Comparison of ENCODE assay signal across 9 mouse cellular contexts in genomic region chr13:109260796-109261516, GRCm38 (mm10).
DNase-seq lines count a peak whose midpoint lies in the region; ATAC-seq and TF ChIP-seq lines count a peak whose summit lies in the region.
"Had no signal": no experiment of that assay in that cellular context is flagged by ENCODE, and none has a peak within 500 bp of the region (broad histone marks: within the 10 kb centered on the region; RNA-seq: fewer than 3 reads in every experiment).

No protein-coding gene starts in this region.

- H3K4me2 ChIP-seq in heart, embryonic 11.5 days: peak overlapping the region; percentile 79
- H3K4me2 ChIP-seq in forebrain, embryonic 12.5 days: peak overlapping the region; percentile 86
- H3K4me2 ChIP-seq in liver, embryonic 14.5 days (ENCODE audit: low read depth): peak overlapping the region; percentile 11
- H3K4me2 ChIP-seq in stomach, postnatal 0 days (replicated peaks; ENCODE audit: low read depth): peak overlapping the region; percentile 78

- TF ChIP-seq EP300 in liver, embryonic 14.5 days (IDR thresholded peaks at IDR 0.05; ENCODE audit: low read depth): no peak
- no peak for TF ChIP-seq EP300 in stomach, postnatal 0 days (optimal IDR thresholded peaks at IDR 0.05)

- DNase-seq in heart, postnatal 4 days: no peak
- DNase-seq in liver, embryonic 14.5 days (ENCODE audit: low read depth in 3 of 3, low spot score in 3 of 3): no peak
- DNase-seq in stomach, postnatal 0 days (ENCODE audit: low spot score): no peak
- DNase-seq in gastrocnemius, adult 8-10 months (ENCODE audit: low spot score in 2 of 2): no peak
- DNase-seq in layer of hippocampus, postnatal 36 days: no peak

- peak overlapping the region; percentile 85; the same call in 1 of the 2 replicates for H3K27ac ChIP-seq in heart, embryonic 11.5 days (ENCODE audit: low read depth, low read length)
- H3K27ac ChIP-seq in forebrain, embryonic 12.5 days: 0 out of 2 replicates have a peak overlapping the region, but pooled peaks have one; percentile 31
- no peak overlapping the region for H3K27ac ChIP-seq in liver, embryonic 14.5 days
- peak overlapping the region; percentile 96 for H3K27ac ChIP-seq in stomach, postnatal 0 days (replicated peaks)

- H3K4me3 ChIP-seq in heart, embryonic 11.5 days (ENCODE audit: low read depth, low read length): peak overlapping the region; percentile 59
- H3K4me3 ChIP-seq in E14TG2a.4 (replicated peaks; ENCODE audit: low read length): peak overlapping the region; percentile 83
- peak overlapping the region; percentile 49 for H3K4me3 ChIP-seq in forebrain, embryonic 12.5 days (replicated peaks)
- H3K4me3 ChIP-seq in liver, embryonic 14.5 days (ENCODE audit: insufficient read depth in 1 of 2, low read depth in 2 of 2, low read length in 2 of 2): peak overlapping the region; percentile 38 to 50
- H3K4me3 ChIP-seq in stomach, postnatal 0 days (ENCODE audit: low read depth, low read length): peak overlapping the region; percentile 65

- H3K27me3 ChIP-seq in heart, embryonic 11.5 days (ENCODE audit: control insufficient read depth, insufficient read depth, low read length): no peaks in the 10 kb centered on the region
- H3K27me3 ChIP-seq in E14TG2a.4 (ENCODE audit: insufficient read depth, low read length): no peaks in the 10 kb centered on the region
- no peaks in the 10 kb centered on the region for H3K27me3 ChIP-seq in forebrain, embryonic 12.5 days
- peaks cover 3% of the 10 kb centered on the region; the same call in 1 of the 2 replicates for H3K27me3 ChIP-seq in liver, embryonic 14.5 days (ENCODE audit: control insufficient read depth, insufficient read depth, low read length)
- H3K27me3 ChIP-seq in stomach, postnatal 0 days (ENCODE audit: control insufficient read depth, insufficient read depth, low read length): no peaks in the 10 kb centered on the region

- TF ChIP-seq CTCF in E14TG2a.4 (conservative IDR thresholded peaks at IDR 0.05; ENCODE audit: low read length): no peak
- no peak for TF ChIP-seq CTCF in liver, embryonic 14.5 days (IDR thresholded peaks at IDR 0.05; ENCODE audit: low read depth)
- TF ChIP-seq CTCF in stomach, postnatal 0 days (IDR thresholded peaks at IDR 0.05; ENCODE audit: low read depth): no peak; the same call in 1 of the 2 replicates

- ATAC-seq in heart, embryonic 11.5 days (replicated peaks; ENCODE audit: insufficient number of reproducible peaks, low FRiP score, low TSS enrichment): 0 out of 2 replicates have a peak, but pooled peaks have one; percentile 39
- peak; percentile 72 for ATAC-seq in forebrain, embryonic 12.5 days (ENCODE audit: low FRiP score)
- no peak for ATAC-seq in liver, embryonic 14.5 days (ENCODE audit: insufficient read depth)
- ATAC-seq in stomach, postnatal 0 days (ENCODE audit: low FRiP score, low TSS enrichment): peak; percentile 39

- no peaks in the 10 kb centered on the region for H3K36me3 ChIP-seq in heart, embryonic 11.5 days (ENCODE audit: control insufficient read depth, insufficient read depth, low read length)
- 0 out of 2 replicates have a peak, but pooled peaks cover 9% of the 10 kb centered on the region for H3K36me3 ChIP-seq in E14TG2a.4 (ENCODE audit: insufficient read depth, low read length)
- no peaks in the 10 kb centered on the region for H3K36me3 ChIP-seq in forebrain, embryonic 12.5 days (replicated peaks)
- no peaks in the 10 kb centered on the region for H3K36me3 ChIP-seq in liver, embryonic 14.5 days (replicated peaks; ENCODE audit: control insufficient read depth, insufficient read depth, low read depth)
- no peaks in the 10 kb centered on the region for H3K36me3 ChIP-seq in stomach, postnatal 0 days (ENCODE audit: control insufficient read depth, insufficient read depth, low read length)
- H3K36me3 ChIP-seq: G1E had no signal

- H3K9me3 ChIP-seq in heart, embryonic 11.5 days (replicated peaks; ENCODE audit: control insufficient read depth, low read length): no peaks in the 10 kb centered on the region
- no peaks in the 10 kb centered on the region for H3K9me3 ChIP-seq in E14TG2a.4 (ENCODE audit: low read length)
- H3K9me3 ChIP-seq in forebrain, embryonic 12.5 days: no peaks in the 10 kb centered on the region
- H3K9me3 ChIP-seq in liver, embryonic 14.5 days (ENCODE audit: control insufficient read depth, low read length): no peaks in the 10 kb centered on the region
- H3K9me3 ChIP-seq in stomach, postnatal 0 days (ENCODE audit: control insufficient read depth, low read length): no peaks in the 10 kb centered on the region
- H3K9me3 ChIP-seq: G1E had no signal

- H3K9ac ChIP-seq in heart, embryonic 11.5 days (ENCODE audit: low read depth, low read length): peak overlapping the region; percentile 81
- peak overlapping the region; percentile 54 for H3K9ac ChIP-seq in forebrain, embryonic 12.5 days
- H3K9ac ChIP-seq in liver, embryonic 14.5 days (replicated peaks): no peak overlapping the region
- peak overlapping the region; percentile 70 for H3K9ac ChIP-seq in stomach, postnatal 0 days (ENCODE audit: low read length)

- 3% methylated on average over 17 of the region's 17 CpGs for WGBS in heart, embryonic 11.5 days (ENCODE audit: insufficient replicate concordance)
- WGBS in forebrain, embryonic 12.5 days: under 1% methylated on average over 17 of the region's 17 CpGs
- 2% methylated on average over 17 of the region's 17 CpGs for WGBS in liver, embryonic 14.5 days (ENCODE audit: insufficient replicate concordance)
- WGBS in stomach, postnatal 0 days: 1% methylated on average over 17 of the region's 17 CpGs

- no peaks in the 10 kb centered on the region; the same call in 1 of the 2 replicates for H3K4me1 ChIP-seq in heart, embryonic 11.5 days (ENCODE audit: control insufficient read depth, insufficient read depth, low read length)
- peaks cover 56% of the 10 kb centered on the region for H3K4me1 ChIP-seq in E14TG2a.4 (replicated peaks; ENCODE audit: low read depth, low read length)
- H3K4me1 ChIP-seq in forebrain, embryonic 12.5 days: peaks cover 20% of the 10 kb centered on the region
- no peaks in the 10 kb centered on the region for H3K4me1 ChIP-seq in liver, embryonic 14.5 days (replicated peaks; ENCODE audit: control insufficient read depth in 2 of 2, insufficient read depth in 2 of 2, low read length in 1 of 2)
- no peaks in the 10 kb centered on the region for H3K4me1 ChIP-seq in stomach, postnatal 0 days (replicated peaks; ENCODE audit: control insufficient read depth, insufficient read depth)

Comparison
In these comparisons a context has a peak if more than half of its experiments do, and no peak if none do; other contexts are left out.
1. H3K4me2 ChIP-seq: peak in every context shown above with its lines; median percentile 86 in forebrain, embryonic 12.5 days; 79 in heart, embryonic 11.5 days; 78 in stomach, postnatal 0 days; 11 in liver, embryonic 14.5 days.